Mouse (Mus musculus): ENCODE results near the gene Hspb1. TPM values are rescaled to one million over a fixed set of nuclear protein-coding genes. Genes with fewer than 3 reads are reported as not detected.

The Hspb1 gene
- polyA plus RNA-seq, 1 experiment from 2014 or later, result 9.9 TPM

DNA sequence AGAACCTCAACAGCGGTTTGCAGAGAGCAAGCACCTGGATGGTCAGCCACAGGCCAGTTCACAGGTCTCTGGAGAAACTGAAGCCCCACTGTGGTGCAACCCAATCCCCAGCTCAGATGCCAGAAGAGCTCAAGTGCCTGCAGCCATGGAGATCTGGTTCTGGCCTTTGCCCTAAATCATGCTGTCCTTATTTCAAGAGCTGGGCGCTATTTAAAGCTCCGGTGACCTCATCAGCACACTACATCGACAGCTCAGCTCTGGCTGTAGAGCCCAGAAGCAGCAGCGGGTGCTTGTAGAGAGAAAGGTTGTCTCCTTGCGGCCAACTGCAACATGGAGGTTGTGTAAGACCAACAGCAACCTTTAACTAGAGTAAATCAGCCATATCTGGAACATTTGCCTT is 26.4 kb downstream of the Hspb1 start:
- Histone ChIP-seq H3K27me3 (ENCODE audit: control insufficient read depth, insufficient read depth, low read length) (no peaks in the 10 kb centered on the region; the same call in 1 of the 2 replicates), H3K9ac (ENCODE audit: low read length) (no peak overlapping the region), H3K9me3 (ENCODE audit: control insufficient read depth, low read length) (no peaks in the 10 kb centered on the region), H3K27ac (ENCODE audit: low read depth, low read length) (no peak overlapping the region), H3K36me3 (ENCODE audit: control insufficient read depth, insufficient read depth, low read length) (peaks cover 40% of the 10 kb centered on the region), H3K4me1 (ENCODE audit: control insufficient read depth, insufficient read depth, low read length) (no peaks in the 10 kb centered on the region), H3K4me2 (no peak overlapping the region), H3K4me3 (ENCODE audit: low read depth, low read length) (no peak overlapping the region)
- ATAC-seq (ENCODE audit: low FRiP score) (no peak), DNase-seq (ENCODE audit: low spot score, missing footprints) (no peak)
- 96% methylated on average over 6 of the region's 6 CpGs for WGBS

DNA sequence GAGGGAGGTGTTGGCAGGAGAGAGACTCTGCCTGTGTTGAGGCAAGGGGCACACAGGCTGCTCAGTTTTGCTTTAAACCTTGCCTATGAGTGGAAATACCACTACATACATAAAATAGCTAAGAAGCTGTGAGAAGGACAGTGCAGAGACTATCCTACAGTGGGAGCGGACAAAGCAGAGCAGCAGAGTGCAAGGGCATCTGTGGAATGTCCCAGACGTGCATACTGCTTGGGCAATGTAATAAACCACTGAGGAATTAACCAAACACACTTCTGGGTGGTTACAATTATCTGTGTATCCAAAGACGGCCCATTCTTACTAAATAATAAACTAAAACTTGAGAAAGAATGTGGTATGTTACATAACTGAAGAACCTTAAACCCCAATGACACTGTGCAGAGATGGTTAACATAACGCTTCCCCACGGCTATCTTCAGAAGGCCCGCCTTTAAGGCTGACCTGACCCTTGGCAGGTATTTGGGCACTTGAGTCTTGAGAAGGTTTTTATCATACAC is 28.4 kb downstream of the Hspb1 start:
- DNase-seq (ENCODE audit: low spot score, missing footprints) (peak; percentile 41), ATAC-seq (ENCODE audit: low FRiP score) (no peak)
- Histone ChIP-seq H3K4me2 (no peak overlapping the region), H3K9me3 (ENCODE audit: control insufficient read depth, low read length) (no peaks in the 10 kb centered on the region), H3K27me3 (ENCODE audit: control insufficient read depth, insufficient read depth, low read length) (no peaks in the 10 kb centered on the region; the same call in 1 of the 2 replicates), H3K4me3 (ENCODE audit: low read depth, low read length) (no peak overlapping the region), H3K36me3 (ENCODE audit: control insufficient read depth, insufficient read depth, low read length) (peaks cover 35% of the 10 kb centered on the region), H3K9ac (ENCODE audit: low read length) (no peak overlapping the region), H3K27ac (ENCODE audit: low read depth, low read length) (no peak overlapping the region), H3K4me1 (ENCODE audit: control insufficient read depth, insufficient read depth, low read length) (no peaks in the 10 kb centered on the region)
- WGBS, result 87% methylated on average over 6 of the region's 6 CpGs

DNA sequence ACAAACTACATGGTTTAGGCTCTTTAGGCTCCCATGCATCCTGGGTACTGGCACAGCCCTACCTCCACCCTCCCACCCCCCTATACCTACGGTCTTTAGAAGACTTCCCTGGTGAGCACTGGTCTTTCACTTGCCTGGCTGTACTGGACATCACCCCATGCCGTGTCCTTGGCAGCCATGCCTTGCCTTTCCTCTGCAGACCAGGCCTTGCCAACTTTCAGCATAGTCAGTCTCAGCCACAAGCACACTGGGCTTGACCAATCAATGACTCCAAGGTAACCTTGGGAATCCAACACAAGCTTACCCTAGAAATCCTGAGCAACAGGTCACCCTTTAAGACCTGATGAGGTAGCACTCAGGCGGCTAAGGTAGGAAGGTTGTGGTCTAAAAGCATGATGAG is 28.9 kb downstream of the Hspb1 start:
- no peaks in the 10 kb centered on the region for H3K4me1 ChIP-seq (ENCODE audit: control insufficient read depth, insufficient read depth, low read length)
- 96% methylated on average over 3 of the region's 3 CpGs for WGBS

DNA sequence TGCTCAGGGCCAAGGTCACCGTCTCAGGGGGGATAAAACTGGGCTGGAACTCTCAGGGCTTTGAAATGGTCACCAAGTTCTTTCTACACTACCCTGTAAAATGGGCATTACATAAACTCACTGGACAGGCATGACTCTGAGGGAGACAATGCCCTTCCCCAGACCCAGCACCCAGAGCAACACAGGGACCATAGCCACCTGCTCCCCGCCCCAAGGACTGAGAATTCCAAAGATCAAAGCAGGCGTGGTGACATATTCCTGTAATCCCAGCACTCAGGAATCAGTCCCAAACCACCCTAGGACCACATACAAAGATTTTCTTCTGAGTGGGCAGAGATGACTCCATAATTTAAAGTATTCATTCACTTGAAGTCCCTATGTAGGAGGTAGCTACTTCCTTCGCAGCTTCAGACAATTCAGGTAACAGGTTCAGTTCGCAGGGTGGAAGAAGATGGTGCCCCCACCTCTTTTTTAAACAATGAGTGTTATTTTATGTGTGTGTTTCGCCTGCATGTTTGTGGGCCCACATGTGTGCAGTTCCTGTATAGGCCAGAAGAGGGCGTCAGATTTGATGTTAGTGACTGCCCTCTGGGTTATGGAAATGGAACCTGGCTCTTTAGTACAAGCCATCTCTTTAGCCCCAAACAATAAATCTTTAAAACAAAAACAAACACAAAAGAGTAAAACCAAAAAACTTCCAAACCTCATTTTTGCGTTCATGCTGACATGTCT is 29.8 kb downstream of the Hspb1 start:
- no peaks in the 10 kb centered on the region for H3K9me3 ChIP-seq (ENCODE audit: control insufficient read depth, low read length)
- ATAC-seq (ENCODE audit: low FRiP score), result no peak
- H3K27me3 ChIP-seq (ENCODE audit: control insufficient read depth, insufficient read depth, low read length), result no peaks in the 10 kb centered on the region; the same call in 1 of the 2 replicates
- H3K27ac ChIP-seq (ENCODE audit: low read depth, low read length), result no peak overlapping the region
- DNase-seq (ENCODE audit: low spot score, missing footprints), result peak; percentile 69
- no peak overlapping the region for H3K4me2 ChIP-seq
- 92% methylated on average over 8 of the region's 8 CpGs for WGBS
- H3K36me3 ChIP-seq (ENCODE audit: control insufficient read depth, insufficient read depth, low read length), result peaks cover 36% of the 10 kb centered on the region
- H3K4me3 ChIP-seq (ENCODE audit: low read depth, low read length), result no peak overlapping the region
- H3K9ac ChIP-seq (ENCODE audit: low read length), result no peak overlapping the region
- H3K4me1 ChIP-seq (ENCODE audit: control insufficient read depth, insufficient read depth, low read length), result no peaks in the 10 kb centered on the region

More for the DNA sequence above, 28.9 kb downstream of the Hspb1 start:
- Histone ChIP-seq H3K36me3 (ENCODE audit: control insufficient read depth, insufficient read depth, low read length) (peaks cover 30% of the 10 kb centered on the region), H3K4me3 (ENCODE audit: low read depth, low read length) (no peak overlapping the region), H3K9ac (ENCODE audit: low read length) (no peak overlapping the region), H3K9me3 (ENCODE audit: control insufficient read depth, low read length) (no peaks in the 10 kb centered on the region), H3K27me3 (ENCODE audit: control insufficient read depth, insufficient read depth, low read length) (no peaks in the 10 kb centered on the region; the same call in 1 of the 2 replicates), H3K27ac (ENCODE audit: low read depth, low read length) (no peak overlapping the region), H3K4me2 (no peak overlapping the region)
- peak; percentile 64 for DNase-seq (ENCODE audit: low spot score, missing footprints)
- no peak for ATAC-seq (ENCODE audit: low FRiP score)

DNA sequence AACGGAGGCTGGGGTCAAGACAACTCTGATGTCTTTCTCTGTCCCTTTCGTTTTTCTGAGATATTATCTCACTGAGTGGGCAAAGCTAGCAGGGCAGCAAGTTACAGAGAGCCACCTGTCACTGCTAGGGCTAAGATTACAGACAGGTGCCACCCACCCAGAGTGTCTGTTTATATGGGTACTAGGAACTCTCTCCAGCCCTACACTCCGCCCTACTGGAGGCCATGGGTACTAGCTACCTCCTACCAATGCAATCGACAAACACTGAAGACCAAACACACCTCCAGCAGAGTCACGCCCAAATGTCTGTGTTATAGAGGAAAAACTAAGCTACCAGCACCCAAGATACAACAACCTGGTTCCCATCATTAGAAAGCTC is 30.3 kb downstream of the Hspb1 start:
- no peaks in the 10 kb centered on the region; the same call in 1 of the 2 replicates for H3K27me3 ChIP-seq (ENCODE audit: control insufficient read depth, insufficient read depth, low read length)
- no peak for ATAC-seq (ENCODE audit: low FRiP score)
- DNase-seq (ENCODE audit: low spot score, missing footprints), result no peak
- no peak overlapping the region for H3K4me3 ChIP-seq (ENCODE audit: low read depth, low read length)
- no peak overlapping the region for H3K9ac ChIP-seq (ENCODE audit: low read length)
- H3K4me1 ChIP-seq (ENCODE audit: control insufficient read depth, insufficient read depth, low read length), result no peaks in the 10 kb centered on the region
- H3K27ac ChIP-seq (ENCODE audit: low read depth, low read length), result no peak overlapping the region
- H3K36me3 ChIP-seq (ENCODE audit: control insufficient read depth, insufficient read depth, low read length), result peaks cover 38% of the 10 kb centered on the region
- no peaks in the 10 kb centered on the region for H3K9me3 ChIP-seq (ENCODE audit: control insufficient read depth, low read length)
- 93% methylated on average over 5 of the region's 5 CpGs for WGBS
- no peak overlapping the region for H3K4me2 ChIP-seq

- H3K36me3 ChIP-seq (ENCODE audit: control insufficient read depth, insufficient read depth, low read length), result peaks cover 37% of the 10 kb centered on the region
- ATAC-seq (ENCODE audit: low FRiP score), result no peak
- H3K27ac ChIP-seq (ENCODE audit: low read depth, low read length), result no peak overlapping the region
- no peaks in the 10 kb centered on the region for H3K9me3 ChIP-seq (ENCODE audit: control insufficient read depth, low read length)
- WGBS, result 95% methylated on average over 5 of the region's 5 CpGs
- no peak overlapping the region for H3K9ac ChIP-seq (ENCODE audit: low read length)
- DNase-seq (ENCODE audit: low spot score, missing footprints), result no peak
- no peaks in the 10 kb centered on the region; the same call in 1 of the 2 replicates for H3K27me3 ChIP-seq (ENCODE audit: control insufficient read depth, insufficient read depth, low read length)
- H3K4me2 ChIP-seq, result no peak overlapping the region
- no peak overlapping the region for H3K4me3 ChIP-seq (ENCODE audit: low read depth, low read length)
- H3K4me1 ChIP-seq (ENCODE audit: control insufficient read depth, insufficient read depth, low read length), result no peaks in the 10 kb centered on the region
Observed at GRCm38 (mm10) chr5:135918593-135918992, 30.9 kb downstream of the Hspb1 start.

GRCm38 (mm10) chr5:135919902-135920301 is 32.2 kb downstream of the Hspb1 start:
- no peak for DNase-seq (ENCODE audit: low spot score, missing footprints)
- Histone ChIP-seq H3K27ac (ENCODE audit: low read depth, low read length) (no peak overlapping the region), H3K9me3 (ENCODE audit: control insufficient read depth, low read length) (no peaks in the 10 kb centered on the region), H3K27me3 (ENCODE audit: control insufficient read depth, insufficient read depth, low read length) (no peaks in the 10 kb centered on the region; the same call in 1 of the 2 replicates), H3K4me1 (ENCODE audit: control insufficient read depth, insufficient read depth, low read length) (no peaks in the 10 kb centered on the region), H3K36me3 (ENCODE audit: control insufficient read depth, insufficient read depth, low read length) (peaks cover 36% of the 10 kb centered on the region), H3K4me2 (no peak overlapping the region), H3K9ac (ENCODE audit: low read length) (no peak overlapping the region), H3K4me3 (ENCODE audit: low read depth, low read length) (no peak overlapping the region)
- no peak for ATAC-seq (ENCODE audit: low FRiP score)
- WGBS, result 93% methylated on average over 3 of the region's 3 CpGs

DNA sequence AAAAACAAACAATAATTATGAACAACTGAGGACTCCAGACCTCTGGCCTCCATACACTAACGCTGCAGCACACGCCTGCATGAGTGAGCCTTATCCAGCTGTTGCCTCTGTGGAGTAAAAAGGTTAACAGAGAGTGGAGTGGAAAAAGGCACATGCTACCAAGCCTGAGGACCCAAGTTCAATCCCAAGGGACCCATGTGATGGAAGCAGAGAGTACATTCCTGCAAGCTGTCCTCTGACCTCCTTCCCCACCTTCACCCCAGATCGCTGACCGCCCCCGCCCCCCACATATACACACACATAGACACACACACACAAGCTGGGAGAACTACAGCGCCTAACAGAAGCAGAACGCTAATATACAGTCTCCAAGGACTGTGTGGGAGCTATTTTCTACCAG is 36.2 kb downstream of the Hspb1 start:
- H3K4me1 ChIP-seq (ENCODE audit: control insufficient read depth, insufficient read depth, low read length), result no peaks in the 10 kb centered on the region
- H3K4me3 ChIP-seq (ENCODE audit: low read depth, low read length), result no peak overlapping the region
- H3K27ac ChIP-seq (ENCODE audit: low read depth, low read length), result no peak overlapping the region
- no peak for ATAC-seq (ENCODE audit: low FRiP score)
- DNase-seq (ENCODE audit: low spot score, missing footprints), result no peak
- 95% methylated on average over 7 of the region's 7 CpGs for WGBS
- peaks cover 26% of the 10 kb centered on the region; the same call in 1 of the 2 replicates for H3K36me3 ChIP-seq (ENCODE audit: control insufficient read depth, insufficient read depth, low read length)
- H3K9ac ChIP-seq (ENCODE audit: low read length), result no peak overlapping the region
- no peak overlapping the region for H3K4me2 ChIP-seq
- no peaks in the 10 kb centered on the region; the same call in 1 of the 2 replicates for H3K27me3 ChIP-seq (ENCODE audit: control insufficient read depth, insufficient read depth, low read length)
- H3K9me3 ChIP-seq (ENCODE audit: control insufficient read depth, low read length), result no peaks in the 10 kb centered on the region

DNA sequence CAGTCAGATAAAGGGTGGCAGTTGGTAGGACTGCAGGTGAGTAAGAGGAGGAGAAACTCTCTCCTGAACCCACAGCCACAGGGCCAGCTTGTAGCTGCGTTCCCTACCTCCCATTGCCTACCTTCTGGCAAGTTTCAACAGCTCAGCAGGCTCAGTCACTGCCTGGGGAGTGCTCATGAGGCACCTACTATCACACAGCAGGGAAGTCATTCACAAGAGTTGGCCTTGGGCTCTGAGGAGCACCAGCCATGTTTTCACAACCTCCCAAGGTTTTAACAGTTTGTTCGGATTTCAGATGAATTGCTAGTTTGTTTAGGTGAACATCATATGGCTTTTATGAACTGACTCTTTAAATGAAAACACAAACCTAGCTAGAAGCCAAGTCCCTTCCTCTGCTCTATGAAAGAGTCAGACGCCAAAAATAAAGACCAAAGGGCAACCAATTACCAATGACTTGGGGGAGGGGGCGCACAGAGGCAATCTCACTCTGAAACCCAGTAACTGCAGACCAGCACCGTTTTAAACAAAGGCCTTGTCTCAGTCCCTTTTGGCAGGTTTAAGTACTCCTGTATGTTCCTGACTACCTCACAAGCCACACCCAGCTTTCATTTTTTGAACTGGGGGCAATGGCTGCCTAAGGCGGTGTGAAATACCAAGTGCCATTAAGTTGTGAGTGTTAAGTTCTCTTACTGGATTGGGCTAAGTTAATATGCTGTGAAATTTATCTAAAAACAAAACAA is 42.1 kb downstream of the Hspb1 start:
- no peak overlapping the region for H3K27ac ChIP-seq (ENCODE audit: low read depth, low read length)
- peaks cover 17% of the 10 kb centered on the region for H3K4me1 ChIP-seq (ENCODE audit: control insufficient read depth, insufficient read depth, low read length)
- no peak overlapping the region for H3K4me3 ChIP-seq (ENCODE audit: low read depth, low read length)
- ATAC-seq (ENCODE audit: low FRiP score) (no peak), DNase-seq (ENCODE audit: low spot score, missing footprints) (no peak)
- no peak overlapping the region for H3K9ac ChIP-seq (ENCODE audit: low read length)
- 84% methylated on average over 6 of the region's 6 CpGs for WGBS
- H3K9me3 ChIP-seq (ENCODE audit: control insufficient read depth, low read length), result no peaks in the 10 kb centered on the region
- H3K27me3 ChIP-seq (ENCODE audit: control insufficient read depth, insufficient read depth, low read length), result no peaks in the 10 kb centered on the region
- no peak overlapping the region for H3K4me2 ChIP-seq
- peaks cover 25% of the 10 kb centered on the region; the same call in 1 of the 2 replicates for H3K36me3 ChIP-seq (ENCODE audit: control insufficient read depth, insufficient read depth, low read length)

Measured in midbrain, embryonic 11.5 days (tissue).